Mouse (Mus musculus) stomach, embryonic 15.5 days (tissue): ENCODE results near the gene Zfp94. TPM values are rescaled to one million over a fixed set of nuclear protein-coding genes. Genes with fewer than 3 reads are reported as not detected.

ENCODE experiments used
- ATAC-seq: fragments of 200-750 bp; cut with Nextera tagmentation; 2 replicates; pipeline ENCODE4 v1.8.0; 2017; ENCODE audit warnings: low read depth, moderate number of reproducible peaks, moderate TSS enrichment; ENCODE audit not compliant: insufficient read depth, low FRiP score
- H3K27ac ChIP-seq: fragments of 300-500 bp; sonication (generic); 2 replicates; pipeline ENCODE4 v1.5.1; 2015; ENCODE audit warnings: mild to moderate bottlenecking, inconsistent platforms
- H3K27me3 ChIP-seq: fragments of 300-500 bp; sonication (generic); replicated peaks from 2 replicates; pipeline ENCODE4 v1.6.1; 2015; ENCODE audit warnings: inconsistent platforms
- H3K36me3 ChIP-seq: fragments of 300-500 bp; sonication (generic); 2 replicates; pipeline ENCODE4 v1.6.1; 2015; ENCODE audit warnings: inconsistent platforms
- H3K4me1 ChIP-seq: fragments of 300-500 bp; sonication (generic); 2 replicates; pipeline ENCODE4 v1.6.1; 2015; ENCODE audit warnings: inconsistent platforms
- H3K4me2 ChIP-seq: fragments of 300-500 bp; sonication (generic); 2 replicates; pipeline ENCODE4 v1.6.1; 2015; ENCODE audit warnings: mild to moderate bottlenecking, inconsistent platforms
- H3K4me3 ChIP-seq: fragments of 300-500 bp; sonication (generic); replicated peaks from 2 replicates; pipeline ENCODE4 v1.5.1; 2015; ENCODE audit warnings: inconsistent platforms
- H3K9ac ChIP-seq: fragments of 300-500 bp; sonication (generic); 2 replicates; pipeline ENCODE4 v1.6.1; 2015; ENCODE audit warnings: inconsistent platforms
- H3K9me3 ChIP-seq: fragments of 300-500 bp; sonication (generic); 2 replicates; pipeline ENCODE4 v1.6.1; 2016; ENCODE audit warnings: inconsistent platforms
- WGBS: fragments of 180-500 bp; shearing (Covaris S2); methylation state at CpG from one replicate; pipeline ENCODE4 v1.1.7; 2015; 5-methylcytosine and 5-hydroxymethylcytosine counted together
- microRNA-seq: library from miRNA; unstranded; fragments of <30 nt; microRNA quantifications from one replicate; pipeline ENCODE4, GENCODE M21; 2016
- polyA plus RNA-seq: library from polyadenylated mRNA; unstranded; fragments of >200 nt; fragmentation: Nextera tagmentation; extraction: Ambion mirVana; gene quantifications from 2 replicates; pipeline ENCODE4 v1.2.1, GENCODE M21; 2015

Zfp94 gene
- polyA plus RNA-seq, 1 experiment from 2014 or later, result 9.3 TPM

- WGBS, result 72% methylated on average over 3 of the region's 3 CpGs
These were observed 47.2 kb downstream of the Zfp94 start for GRCm38 (mm10) chr7:24269256-24269655.

GRCm38 (mm10) chr7:24268176-24269155 is 48.0 kb downstream of the Zfp94 start:
- Histone ChIP-seq H3K27ac (no peak overlapping the region), H3K4me3 (no peak overlapping the region), H3K9me3 (no peaks in the 10 kb centered on the region), H3K36me3 (no peaks in the 10 kb centered on the region), H3K9ac (no peak overlapping the region), H3K4me2 (no peak overlapping the region), H3K4me1 (0 out of 2 replicates have a peak, but pooled peaks cover 5% of the 10 kb centered on the region), H3K27me3 (no peaks in the 10 kb centered on the region)
- WGBS, result 74% methylated on average over 24 of the region's 24 CpGs
- ATAC-seq, result no peak

More at GRCm38 (mm10) chr7:24269256-24269655, 47.2 kb downstream of the Zfp94 start:
- H3K9me3 ChIP-seq, result no peaks in the 10 kb centered on the region
- H3K4me3 ChIP-seq, result no peak overlapping the region
- no peak overlapping the region for H3K4me2 ChIP-seq
- 0 out of 2 replicates have a peak, but pooled peaks cover 5% of the 10 kb centered on the region for H3K4me1 ChIP-seq
- ATAC-seq, result no peak
- no peaks in the 10 kb centered on the region for H3K27me3 ChIP-seq
- no peak overlapping the region for H3K9ac ChIP-seq
- 0 out of 2 replicates have a peak, but pooled peaks cover under 1% of the 10 kb centered on the region for H3K36me3 ChIP-seq
- no peak overlapping the region for H3K27ac ChIP-seq

- Histone ChIP-seq H3K4me1 (0 out of 2 replicates have a peak, but pooled peaks cover 2% of the 10 kb centered on the region), H3K27ac (no peak overlapping the region), H3K4me3 (no peak overlapping the region), H3K9ac (no peak overlapping the region), H3K27me3 (no peaks in the 10 kb centered on the region), H3K4me2 (no peak overlapping the region), H3K36me3 (peaks cover 7% of the 10 kb centered on the region; the same call in 1 of the 2 replicates), H3K9me3 (no peaks in the 10 kb centered on the region)
- 80% methylated on average over 4 of the region's 4 CpGs for WGBS
- ATAC-seq, result no peak
These were observed 56.5 kb downstream of the Zfp94 start for GRCm38 (mm10) chr7:24260000-24260312.

- Histone ChIP-seq H3K4me1 (0 out of 2 replicates have a peak, but pooled peaks cover 4% of the 10 kb centered on the region), H3K36me3 (peaks cover 7% of the 10 kb centered on the region; the same call in 1 of the 2 replicates), H3K4me2 (no peak overlapping the region), H3K4me3 (no peak overlapping the region), H3K9ac (no peak overlapping the region), H3K27me3 (no peaks in the 10 kb centered on the region), H3K9me3 (no peaks in the 10 kb centered on the region), H3K27ac (no peak overlapping the region)
- 90% methylated on average over 13 of the region's 13 CpGs for WGBS
- ATAC-seq, result no peak
These were observed 57.0 kb downstream of the Zfp94 start for GRCm38 (mm10) chr7:24259306-24259999.

GRCm38 (mm10) chr7:24254633-24255474 is 61.6 kb downstream of the Zfp94 start, which contains the start of gene Zfp108:
Gene Zfp108 (plus strand): TSS chr7:24254794.
- Histone ChIP-seq H3K27me3 (no peaks in the 10 kb centered on the region), H3K9me3 (no peaks in the 10 kb centered on the region), H3K4me1 (0 out of 2 replicates have a peak, but pooled peaks cover 4% of the 10 kb centered on the region), H3K9ac (peak within 1 kb of the TSS; percentile 62), H3K27ac (peak within 1 kb of the TSS; percentile 28; the same call in 1 of the 2 replicates), H3K4me2 (peak within 1 kb of the TSS; percentile 66), H3K4me3 (peak within 1 kb of the TSS; percentile 60), H3K36me3 (0 out of 2 replicates have a peak, but pooled peaks cover under 1% of the 10 kb centered on the region)
- ATAC-seq, result peak; percentile 85
- WGBS, result 16% methylated on average over 21 of the region's 21 CpGs

- Histone ChIP-seq H3K27ac (no peak overlapping the region), H3K27me3 (no peaks in the 10 kb centered on the region), H3K4me1 (0 out of 2 replicates have a peak, but pooled peaks cover 4% of the 10 kb centered on the region), H3K9me3 (no peaks in the 10 kb centered on the region), H3K4me2 (peak overlapping the region; percentile 66), H3K9ac (no peak overlapping the region), H3K4me3 (peak overlapping the region; percentile 60), H3K36me3 (no peaks in the 10 kb centered on the region)
- ATAC-seq, result 0 out of 2 replicates have a peak, but pooled peaks have one; percentile 37
- 57% methylated on average over 9 of the region's 9 CpGs for WGBS
These were observed 62.5 kb downstream of the Zfp94 start for GRCm38 (mm10) chr7:24253779-24254615.

Small RNA genes lying within 50 kb of the gene (microRNA-seq; reads per million reads assigned to microRNA genes)
- not detected for gene Gm27592

Other genes with a start within 250 kb of the Zfp94 start
- 16.7 and 17.3 TPM in 2 replicates for gene Zfp180, start 234.7 kb downstream of the Zfp94 start, polyA plus RNA-seq
- 6.8 and 7.4 TPM in 2 replicates for gene Zfp112, start 204.4 kb downstream of the Zfp94 start, polyA plus RNA-seq
- 13.5 and 14.0 TPM in 2 replicates for gene Zfp235, start 182.5 kb downstream of the Zfp94 start, polyA plus RNA-seq
- gene Zfp114, start 141.6 kb downstream of the Zfp94 start, polyA plus RNA-seq, result 5.5 and 6.3 TPM in 2 replicates
- 8.5 and 9.2 TPM in 2 replicates for gene Zfp111, start 105.2 kb downstream of the Zfp94 start, polyA plus RNA-seq
- gene Zfp109, start 79.1 kb downstream of the Zfp94 start, polyA plus RNA-seq, result 5.1 and 5.6 TPM in 2 replicates
- 3.5 and 4.3 TPM in 2 replicates for gene Zfp108, start 61.9 kb downstream of the Zfp94 start, polyA plus RNA-seq
- 7.2 and 7.4 TPM in 2 replicates for gene Zfp93, start 46.2 kb downstream of the Zfp94 start, polyA plus RNA-seq
- gene Zfp61, start 15.4 kb downstream of the Zfp94 start, polyA plus RNA-seq, result 29.6 and 31.3 TPM in 2 replicates
- gene Tescl, start 17.3 kb upstream of the Zfp94 start, polyA plus RNA-seq, result 0.15 TPM in 1 of 2 replicates, not detected in the other
- gene Lypd5, start 32.5 kb upstream of the Zfp94 start, polyA plus RNA-seq, result 0.26 and 3.0 TPM in 2 replicates
- 7.1 and 14.4 TPM in 2 replicates for gene Kcnn4, start 53.6 kb upstream of the Zfp94 start, polyA plus RNA-seq
- 20.9 and 23.7 TPM in 2 replicates for gene Smg9, start 83.0 kb upstream of the Zfp94 start, polyA plus RNA-seq
- not detected in 2 replicates for gene Irgc1, start 135.6 kb upstream of the Zfp94 start, polyA plus RNA-seq
- gene Plaur, start 145.8 kb upstream of the Zfp94 start, polyA plus RNA-seq, result 12.1 and 12.3 TPM in 2 replicates
- gene Cadm4, start 165.4 kb upstream of the Zfp94 start, polyA plus RNA-seq, result 4.7 and 6.3 TPM in 2 replicates
- gene Zfp428, start 190.3 kb upstream of the Zfp94 start, polyA plus RNA-seq, result 38.1 TPM in 2 replicates
- gene AC161166.1, start 195.8 kb upstream of the Zfp94 start, polyA plus RNA-seq, result 0.19 and 0.40 TPM in 2 replicates
- 7.6 and 8.2 TPM in 2 replicates for gene Irgq, start 214.0 kb upstream of the Zfp94 start, polyA plus RNA-seq
- 1.9 and 6.8 TPM in 2 replicates for gene Pinlyp, start 229.5 kb upstream of the Zfp94 start, polyA plus RNA-seq
- 96.1 and 100.0 TPM in 2 replicates for gene Xrcc1, start 229.6 kb upstream of the Zfp94 start, polyA plus RNA-seq